Mouse (Mus musculus) stomach, postnatal 0 days (tissue): ENCODE data around the gene Lpcat1.

Experiments used
- CTCF ChIP-seq: IDR thresholded peaks from 2 replicates; pipeline ENCODE4 v1.5.1; 2016; ENCODE audit warnings: antibody characterized with exemption, low read depth, mild to moderate bottlenecking, moderate library complexity
- EP300 ChIP-seq: optimal IDR thresholded peaks from 2 replicates; pipeline ENCODE3; 2016; ENCODE audit warnings: antibody characterized with exemption

- TF ChIP-seq CTCF, result no peak
- no peak for TF ChIP-seq EP300
Observed at GRCm38 (mm10) chr13:73499893-73500604, 33.1 kb downstream of the Lpcat1 start.
